9 mouse cellular contexts compared by ENCODE assay signal in genomic region chrX:71049864-71050576, GRCm38 (mm10). TPM values are rescaled to one million over a fixed set of nuclear protein-coding genes. Genes with fewer than 3 reads are reported as not detected.
A peak's percentile ranks its signal among the peaks of the same experiment; 100 is the strongest.
DNase-seq lines count a peak whose midpoint lies in the region; ATAC-seq and TF ChIP-seq lines count a peak whose summit lies in the region.
"Had no signal": no experiment of that assay in that cellular context is flagged by ENCODE, and none has a peak within 500 bp of the region (broad histone marks: within the 10 kb centered on the region; RNA-seq: fewer than 3 reads in every experiment).

TSS of gene Mamld1 (plus strand) at chrX:71050256.

- H3K27ac ChIP-seq in forebrain, embryonic 16.5 days (ENCODE audit: low read length) = peak within 1 kb of the TSS; percentile 84
- H3K27ac ChIP-seq in liver, embryonic 13.5 days = no peak within 1 kb of the TSS
- no peak within 1 kb of the TSS for H3K27ac ChIP-seq in neural tube, embryonic 11.5 days (ENCODE audit: low read depth, low read length)

- TF ChIP-seq CTCF in E14TG2a.4 (conservative IDR thresholded peaks at IDR 0.05; ENCODE audit: low read length) = no peak

- peak within 1 kb of the TSS; percentile 61 for H3K4me2 ChIP-seq in forebrain, embryonic 16.5 days (ENCODE audit: low read length)
- H3K4me2 ChIP-seq in liver, embryonic 13.5 days = peak within 1 kb of the TSS; percentile 54
- peak within 1 kb of the TSS; percentile 62 for H3K4me2 ChIP-seq in neural tube, embryonic 11.5 days (ENCODE audit: low read depth)

- H3K4me1 ChIP-seq in E14TG2a.4 (replicated peaks; ENCODE audit: low read depth, low read length) = peaks cover 7% of the 10 kb centered on the region
- 0 out of 2 replicates have a peak, but pooled peaks cover 4% of the 10 kb centered on the region for H3K4me1 ChIP-seq in forebrain, embryonic 16.5 days (replicated peaks; ENCODE audit: control insufficient read depth, insufficient read depth, low read length)
- H3K4me1 ChIP-seq in liver, embryonic 13.5 days (replicated peaks) = no peaks in the 10 kb centered on the region
- H3K4me1 ChIP-seq in neural tube, embryonic 11.5 days (ENCODE audit: control insufficient read depth, insufficient read depth, low read length) = no peaks in the 10 kb centered on the region

- no peaks in the 10 kb centered on the region for H3K36me3 ChIP-seq in E14TG2a.4 (ENCODE audit: insufficient read depth, low read length)
- no peaks in the 10 kb centered on the region for H3K36me3 ChIP-seq in forebrain, embryonic 16.5 days (ENCODE audit: control insufficient read depth, insufficient read depth)
- H3K36me3 ChIP-seq in liver, embryonic 13.5 days = no peaks in the 10 kb centered on the region
- H3K36me3 ChIP-seq in neural tube, embryonic 11.5 days (ENCODE audit: control insufficient read depth, insufficient read depth, low read length) = no peaks in the 10 kb centered on the region
- H3K36me3 ChIP-seq: G1E had no signal

- 12% methylated on average over 48 of the region's 50 CpGs for WGBS in forebrain, embryonic 16.5 days
- 13% methylated on average over 50 of the region's 50 CpGs for WGBS in liver, embryonic 13.5 days (ENCODE audit: insufficient replicate concordance)
- WGBS in neural tube, embryonic 11.5 days = 11% methylated on average over 50 of the region's 50 CpGs

- no peaks in the 10 kb centered on the region for H3K9me3 ChIP-seq in E14TG2a.4 (ENCODE audit: low read length)
- no peaks in the 10 kb centered on the region for H3K9me3 ChIP-seq in forebrain, embryonic 16.5 days (ENCODE audit: control insufficient read depth, low read length)
- H3K9me3 ChIP-seq in liver, embryonic 13.5 days (replicated peaks) = no peaks in the 10 kb centered on the region
- H3K9me3 ChIP-seq in neural tube, embryonic 11.5 days (ENCODE audit: control insufficient read depth, low read length) = no peaks in the 10 kb centered on the region
- H3K9me3 ChIP-seq: G1E had no signal

- peak within 1 kb of the TSS; percentile 59 for H3K4me3 ChIP-seq in E14TG2a.4 (replicated peaks; ENCODE audit: low read length)
- peak within 1 kb of the TSS; percentile 56 for H3K4me3 ChIP-seq in forebrain, embryonic 16.5 days (replicated peaks; ENCODE audit: low read length)
- peak within 1 kb of the TSS; percentile 39 for H3K4me3 ChIP-seq in liver, embryonic 13.5 days (replicated peaks)
- peak within 1 kb of the TSS; percentile 47 for H3K4me3 ChIP-seq in neural tube, embryonic 11.5 days (ENCODE audit: low read depth, low read length)

- peak within 1 kb of the TSS; percentile 68 for H3K9ac ChIP-seq in forebrain, embryonic 16.5 days (replicated peaks; ENCODE audit: low read depth, low read length)
- H3K9ac ChIP-seq in liver, embryonic 13.5 days = no peak within 1 kb of the TSS
- peak within 1 kb of the TSS; percentile 56 for H3K9ac ChIP-seq in neural tube, embryonic 11.5 days (ENCODE audit: low read length)

- intact Hi-C loops in heart, postnatal 10 days (cut with DNase I) = loop anchor here (2.0 to 5.0 kb wide), 7 partner anchors 57 to 468 kb away; no protein-coding TSS in a partner anchor

- peak; percentile 87 for DNase-seq in cerebellum, adult 11-12 months
- DNase-seq in heart, postnatal 10 days = peak; percentile 78 to 83
- peak; percentile 76 to 85 for DNase-seq in kidney, postnatal 4 days
- DNase-seq in liver, embryonic 13.5 days = no peak
- peak; percentile 64 for DNase-seq in neural tube, embryonic 11.5 days (ENCODE audit: low spot score)
- DNase-seq in urinary bladder, postnatal 25 days (ENCODE audit: low spot score) = peak; percentile 43

- peaks cover 44% of the 10 kb centered on the region for H3K27me3 ChIP-seq in E14TG2a.4 (ENCODE audit: insufficient read depth, low read length)
- H3K27me3 ChIP-seq in forebrain, embryonic 16.5 days (replicated peaks; ENCODE audit: control insufficient read depth, insufficient read depth, low read length) = no peaks in the 10 kb centered on the region
- H3K27me3 ChIP-seq in liver, embryonic 13.5 days = peaks cover 55% of the 10 kb centered on the region
- peaks cover 7% of the 10 kb centered on the region; the same call in 1 of the 2 replicates for H3K27me3 ChIP-seq in neural tube, embryonic 11.5 days (ENCODE audit: control insufficient read depth, insufficient read depth, low read length)

- peak; percentile 79 for ATAC-seq in forebrain, embryonic 16.5 days
- 0 out of 2 replicates have a peak, but pooled peaks have one; percentile 23 for ATAC-seq in liver, embryonic 13.5 days (ENCODE audit: low read depth)
- peak; percentile 24 for ATAC-seq in neural tube, embryonic 11.5 days (ENCODE audit: insufficient read depth, low FRiP score, low TSS enrichment)

RNA-seq across cellular contexts. Expression of gene Mamld1, which starts in this region (rescaled TPM):
- polyA plus RNA-seq in forebrain, embryonic 16.5 days (2015; fragmentation: Nextera tagmentation; extraction: Ambion mirVana) = 4.5 and 5.4 TPM in 2 replicates
- total RNA-seq in heart, postnatal 10 days (2021) = 10 to 100 TPM; 10.7 to 12.8 TPM
- 0.08 and 0.12 TPM in 2 replicates for polyA plus RNA-seq in liver, embryonic 13.5 days (2015; fragmentation: Nextera tagmentation; extraction: Ambion mirVana)
- 6.0 and 6.3 TPM in 2 replicates for polyA plus RNA-seq in neural tube, embryonic 11.5 days (2014; fragmentation: Nextera tagmentation; extraction: Ambion mirVana)
- total RNA-seq: G1E had no signal
- polyA plus RNA-seq: G1E had no signal

Comparison
In these comparisons a context has a peak if more than half of its experiments do, and no peak if none do; other contexts are left out.
1. Peak in ATAC-seq, H3K4me3 ChIP-seq and H3K4me2 ChIP-seq in liver, embryonic 13.5 days; RNA of the gene not detected or under 1 TPM.
2. ATAC-seq: peak in every context shown above with its lines; median percentile 79 in forebrain, embryonic 16.5 days; 24 in neural tube, embryonic 11.5 days; 23 in liver, embryonic 13.5 days.